Mouse (Mus musculus) cerebellum, adult 2 months (tissue): ENCODE results near the gene Churc1.

Experiments
- CTCF ChIP-seq: fragments of 200-500 bp; IDR thresholded peaks from 2 replicates; pipeline ENCODE4 v1.5.1; 2011; ENCODE audit warnings: low read depth, mild to moderate bottlenecking, control low read depth, low read length, moderate library complexity, borderline replicate concordance; ENCODE audit not compliant: insufficient read depth
- POLR2A ChIP-seq: fragments of 200-500 bp; IDR thresholded peaks from 2 replicates; pipeline ENCODE4 v1.6.1; 2011; ENCODE audit warnings: low read length, control low read depth, borderline replicate concordance; ENCODE audit not compliant: insufficient read depth

DNA sequence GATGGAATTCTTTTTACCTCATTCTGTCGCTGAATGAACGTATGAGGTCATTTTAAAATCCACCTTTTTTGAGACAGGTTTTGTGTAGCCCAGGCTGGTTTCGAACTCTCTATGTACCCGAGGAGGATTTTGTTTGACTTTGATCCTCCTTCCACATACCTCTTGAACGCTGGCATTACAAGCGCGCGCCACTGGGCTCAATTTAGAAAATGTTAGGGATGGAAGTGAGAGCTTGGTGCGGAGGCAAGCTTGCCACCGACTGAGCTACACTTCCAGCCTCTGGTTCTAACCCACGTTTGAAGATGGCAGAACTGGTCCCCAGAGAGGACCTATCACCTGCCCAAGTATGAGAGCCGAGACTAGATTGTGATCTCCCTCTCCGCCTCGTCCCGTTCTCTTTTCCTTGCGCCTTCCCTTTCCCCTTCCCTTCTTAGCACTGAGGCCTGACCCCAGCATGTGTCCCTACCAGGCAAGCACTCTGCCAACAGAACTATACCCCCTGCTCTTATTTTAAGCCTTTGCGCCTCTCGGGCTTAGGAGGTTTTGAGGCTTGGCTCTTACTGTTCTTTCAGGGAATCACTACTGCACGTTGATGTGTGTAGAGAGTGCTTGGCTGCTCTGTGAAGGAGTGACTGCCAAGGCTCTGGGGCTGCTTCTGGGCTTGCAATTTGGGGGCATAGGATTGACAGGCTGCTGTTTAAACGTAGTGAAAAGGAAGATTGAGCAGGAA is 728 bp downstream of the Churc1 start:
- TF ChIP-seq CTCF, result no peak
- TF ChIP-seq POLR2A, result no peak
